Mouse (Mus musculus): ENCODE measurements at regions not wholly inside any gene's neighbourhood (a gene's known extent, or its start where the extent isn't known, plus 50 kb on each side); places are given as distances from the start of the nearest gene placed in this dataset.

DNA sequence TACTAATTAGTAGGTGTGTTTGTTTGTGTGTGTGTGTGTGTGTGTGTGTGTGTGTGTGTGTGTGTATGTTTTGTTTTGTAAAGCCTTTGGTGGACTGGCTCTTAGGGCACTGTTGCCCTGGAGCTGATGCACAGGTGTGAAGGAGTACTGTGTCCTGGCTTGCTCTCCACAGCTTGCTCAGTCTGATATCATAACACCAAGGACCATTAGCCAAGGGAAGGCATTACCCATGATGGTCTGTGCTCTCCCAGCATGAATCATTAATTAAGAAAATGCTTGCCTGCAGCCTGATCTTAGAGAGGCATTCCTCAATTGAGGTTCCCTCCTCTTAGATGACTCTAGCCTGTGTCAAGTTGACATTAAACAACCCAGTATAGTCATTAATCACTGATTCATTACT lies 54.7 kb downstream of the Spry2 start:
- CTCF ChIA-PET = no interaction called here

DNA sequence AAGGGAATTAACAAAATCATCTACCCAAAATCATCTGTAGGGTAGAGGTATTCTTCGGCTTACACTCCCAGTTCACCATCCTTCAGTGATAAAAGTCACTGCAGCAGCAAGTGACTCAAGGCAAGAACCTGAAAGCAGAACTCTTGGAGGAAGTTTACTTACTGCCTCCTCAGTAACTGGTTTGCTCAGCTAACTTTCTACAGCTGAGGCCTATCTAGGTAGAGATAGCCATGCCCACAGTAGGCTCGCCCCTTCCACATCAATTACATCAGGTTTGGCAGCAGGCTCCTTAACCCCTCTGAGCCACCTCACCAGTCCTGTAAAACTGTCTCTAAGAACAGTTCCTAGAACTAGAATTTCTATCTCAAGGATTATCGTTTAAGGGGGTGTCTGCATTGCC lies 59.1 kb downstream of the Spry2 start:
- CTCF ChIA-PET = no interaction called here

DNA sequence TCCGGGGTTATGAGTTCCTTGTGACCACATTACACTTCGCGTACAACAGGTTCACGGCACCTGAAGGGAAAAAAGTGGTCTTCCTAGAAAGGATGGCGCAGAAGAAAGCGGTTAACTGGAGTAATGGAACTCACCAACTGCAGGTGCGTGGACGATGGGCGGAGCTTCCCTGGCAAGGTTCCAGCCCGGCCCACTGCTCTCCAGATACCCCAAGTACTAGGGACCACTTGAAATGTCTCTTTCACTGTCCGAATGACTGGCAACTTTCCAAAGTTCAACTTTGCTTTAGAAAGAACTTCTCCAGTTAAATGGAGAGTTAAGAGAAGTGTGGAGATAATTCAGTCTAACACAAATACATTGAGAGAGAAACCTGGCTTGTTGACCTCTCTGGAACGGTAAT lies 65.9 kb downstream of the Spry2 start:
- CTCF ChIA-PET = no interaction called here

DNA sequence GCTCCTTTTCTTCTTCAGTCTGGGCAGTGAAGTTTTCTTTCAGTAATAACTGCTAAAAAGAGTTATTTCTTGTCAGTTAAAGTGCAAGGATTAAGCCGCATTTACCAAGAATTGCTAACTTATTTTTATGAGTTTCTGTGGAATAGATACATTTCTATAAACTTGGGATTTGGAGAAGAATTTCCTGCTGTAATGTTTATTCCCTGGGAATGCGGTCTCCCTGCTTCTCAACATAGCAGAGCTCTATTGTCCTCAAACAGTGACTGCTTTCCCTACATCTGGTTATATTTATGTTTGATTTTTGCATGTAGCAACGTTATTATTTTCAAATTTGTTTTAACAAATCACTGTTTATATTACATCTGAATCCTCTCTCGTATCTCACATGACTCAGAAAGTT lies 66.3 kb downstream of the Spry2 start:
- CTCF ChIA-PET = no interaction called here

DNA sequence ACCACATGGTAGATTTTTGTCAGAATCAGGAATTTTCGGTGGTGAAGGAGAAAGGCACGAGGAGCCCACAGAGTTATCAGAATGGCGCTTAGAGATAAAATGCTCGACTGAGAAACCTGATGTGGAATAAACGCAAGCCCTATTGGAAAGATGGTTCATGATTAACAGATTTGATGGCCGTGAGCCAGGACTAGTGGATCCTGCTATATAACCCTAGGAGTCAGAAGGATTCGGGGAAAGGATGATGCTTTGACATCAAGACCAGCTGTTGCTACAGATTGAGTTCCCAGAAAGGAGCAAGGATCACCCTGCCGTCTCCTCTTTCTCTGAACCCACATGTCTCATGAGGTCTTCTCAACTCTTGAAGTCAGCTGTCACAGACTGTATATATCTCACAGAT lies 73.5 kb downstream of the Spry2 start:
- CTCF ChIA-PET = no interaction called here

DNA sequence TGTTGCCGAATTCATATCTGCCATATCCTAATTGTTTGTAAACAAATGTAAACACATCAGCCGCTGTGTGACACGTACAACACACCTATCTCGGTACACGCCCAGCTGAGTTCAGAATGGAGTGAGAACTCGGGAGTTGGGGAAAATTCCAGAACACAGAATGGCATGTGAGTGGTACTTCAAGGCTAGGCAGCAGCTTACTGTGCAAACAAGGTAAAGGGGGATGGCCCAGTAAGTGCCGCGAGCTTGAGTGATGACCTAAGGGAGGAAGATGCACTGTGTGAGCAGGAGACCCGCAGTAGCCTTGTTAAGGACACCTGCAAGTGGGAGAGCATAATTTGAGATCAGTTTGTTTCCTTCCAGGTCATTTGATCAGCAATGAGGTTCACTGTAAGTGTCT lies 74.0 kb downstream of the Spry2 start:
- CTCF ChIA-PET = no interaction called here

DNA sequence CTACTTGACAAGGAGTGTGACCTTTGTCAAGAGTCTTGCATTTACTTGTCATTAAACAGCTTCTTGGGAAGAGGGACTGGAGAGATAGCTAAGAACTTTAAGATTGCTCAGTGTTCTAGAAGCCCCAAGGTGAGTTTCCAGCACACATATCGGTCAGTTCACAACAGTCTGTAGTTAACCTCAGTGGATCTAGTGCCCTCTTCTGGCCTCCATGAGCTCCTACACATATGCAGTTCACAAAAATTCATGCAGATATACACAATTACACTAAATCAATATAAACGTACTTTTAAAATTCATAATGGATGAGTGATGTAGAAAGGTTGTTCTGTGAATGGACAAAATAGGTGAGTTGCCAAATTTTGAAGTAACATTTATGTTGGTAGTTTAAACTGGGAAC lies 77.1 kb downstream of the Spry2 start:
- CTCF ChIA-PET = no interaction called here

DNA sequence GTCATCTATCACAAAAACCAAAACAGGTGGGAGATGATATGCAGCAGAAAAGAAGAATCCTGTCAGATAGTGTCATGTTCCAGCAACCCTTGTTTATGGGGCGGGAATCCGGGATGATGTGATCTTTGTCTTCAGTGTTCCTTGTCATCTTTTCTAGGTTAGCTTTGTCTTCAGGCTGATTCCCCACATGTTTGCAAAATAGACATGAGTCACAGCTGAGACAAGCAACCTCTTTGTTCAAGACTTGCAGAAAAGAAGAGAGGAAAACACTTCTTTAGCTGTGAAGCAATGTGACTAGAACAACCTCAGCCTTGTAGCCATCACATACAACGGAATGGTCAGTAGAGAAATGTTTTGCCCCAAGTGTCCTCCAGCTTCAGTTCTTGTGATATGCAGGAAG lies 77.8 kb downstream of the Spry2 start:
- CTCF ChIA-PET = no interaction called here

DNA sequence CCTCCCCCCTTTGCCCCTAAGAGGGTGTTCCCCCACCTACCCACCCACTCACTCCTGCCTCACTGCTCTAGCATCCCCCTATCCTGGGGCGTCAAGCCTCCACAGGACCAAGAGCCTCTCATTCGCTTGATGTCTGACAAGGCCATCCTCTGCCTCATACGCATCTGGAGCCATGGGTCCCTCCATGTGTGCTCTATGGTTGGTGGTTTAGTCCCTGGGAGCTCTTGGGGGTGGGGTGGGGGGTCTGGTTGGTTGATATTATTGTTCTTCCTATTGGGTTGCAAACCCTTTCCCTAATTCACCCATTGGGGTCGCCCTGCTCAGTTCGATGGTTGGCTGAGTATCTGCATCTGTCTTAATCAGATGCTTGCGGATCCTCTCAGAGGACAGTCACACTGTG lies 79.1 kb downstream of the Spry2 start:
- CTCF ChIA-PET = no interaction called here

DNA sequence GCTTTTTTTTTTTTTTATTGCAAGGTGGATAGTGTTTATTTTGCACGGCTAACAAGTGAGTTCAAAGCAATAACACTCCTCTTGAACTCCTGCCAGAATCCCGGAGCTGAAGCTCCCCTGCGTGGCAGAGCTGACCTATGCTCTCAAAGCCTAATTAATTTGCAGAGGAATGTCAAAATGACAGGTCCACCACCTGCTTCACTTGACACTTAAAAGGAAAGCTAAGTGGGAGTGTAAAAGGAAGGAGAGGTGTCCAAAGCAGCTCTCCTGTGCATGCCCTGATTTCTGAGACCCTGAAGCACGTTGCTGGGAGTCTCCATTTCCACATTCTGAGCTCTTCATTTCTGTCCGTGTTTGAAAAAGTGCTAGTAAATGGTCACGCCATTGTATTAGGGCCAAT lies 80.8 kb downstream of the Spry2 start:
- CTCF ChIA-PET = no interaction called here

DNA sequence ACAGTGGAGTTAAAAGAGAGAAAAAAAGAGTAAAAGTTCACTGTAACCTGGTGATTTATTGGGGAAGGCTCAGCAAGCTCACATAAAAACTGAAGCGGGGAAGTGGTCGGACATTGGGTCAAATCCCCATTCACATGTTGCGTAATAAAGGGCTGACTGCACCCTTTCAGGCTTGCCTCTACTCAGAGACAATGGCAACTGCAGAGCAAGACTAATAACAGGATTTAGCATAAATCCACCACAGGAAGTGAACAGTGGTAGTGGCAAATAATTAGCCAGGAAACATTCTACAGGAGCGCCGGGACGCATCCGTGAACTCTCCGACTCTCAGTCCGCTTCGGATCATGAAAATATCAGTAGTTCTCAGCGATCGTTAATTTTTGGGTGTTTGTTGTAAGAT lies 81.3 kb downstream of the Spry2 start:
- CTCF ChIA-PET = no interaction called here

DNA sequence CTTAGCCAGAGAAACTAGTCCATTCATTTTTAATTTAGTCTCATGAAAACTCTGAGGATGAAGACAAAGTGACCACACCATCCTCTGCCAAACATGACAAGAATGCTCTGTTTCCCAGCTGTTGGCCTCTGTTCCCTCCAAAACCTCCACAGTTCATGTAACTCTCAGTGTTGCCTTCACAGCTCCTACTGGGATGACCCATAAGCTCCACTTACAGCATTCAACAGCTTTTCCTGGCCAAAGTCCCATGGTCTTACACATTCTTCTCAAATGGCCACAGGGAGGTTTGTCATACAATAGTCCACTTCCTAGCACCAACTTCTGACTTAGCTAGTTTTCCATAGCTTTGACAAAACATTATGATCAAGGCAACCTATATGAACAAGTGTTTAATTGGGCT lies 83.0 kb downstream of the Spry2 start:
- CTCF ChIA-PET = no interaction called here

DNA sequence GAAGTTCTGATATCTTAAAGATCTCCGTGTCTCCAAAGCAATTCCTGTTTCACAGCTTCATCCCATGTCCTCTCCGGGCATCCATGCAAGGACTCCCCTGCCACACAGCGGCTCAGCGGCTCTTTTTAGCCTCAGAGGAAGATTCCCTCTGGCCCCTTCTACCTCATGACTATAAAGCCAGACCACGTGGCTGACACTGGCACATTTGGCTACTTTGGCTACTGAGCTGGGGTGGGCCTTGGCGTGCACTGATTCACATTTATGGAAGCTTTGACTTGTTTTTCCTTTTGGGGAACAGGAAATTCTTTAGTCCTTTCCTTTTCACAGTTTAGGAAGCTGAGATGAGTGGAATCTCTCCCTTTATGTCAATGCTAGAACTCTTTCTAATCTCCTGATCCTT lies 83.5 kb downstream of the Spry2 start:
- CTCF ChIA-PET = no interaction called here

DNA sequence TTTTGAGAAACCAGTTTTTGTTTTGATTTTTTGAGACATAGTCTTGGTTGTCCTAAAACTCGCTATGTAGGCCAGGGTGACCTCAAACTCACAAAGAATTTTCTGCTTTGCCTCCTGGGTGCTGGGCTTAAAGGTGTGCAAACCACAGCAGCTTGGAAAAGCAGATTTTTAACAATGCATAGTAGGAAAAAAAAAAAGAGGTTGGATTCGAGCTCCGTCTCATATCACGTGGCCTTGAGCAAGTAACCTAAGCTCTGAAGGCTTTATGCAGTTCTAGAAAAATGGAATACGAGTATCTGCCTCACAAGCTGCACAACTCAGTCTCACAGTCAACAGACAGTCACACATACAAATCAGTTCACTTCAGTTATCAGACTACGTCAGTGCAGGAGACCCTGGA lies 90.9 kb downstream of the Spry2 start:
- CTCF ChIA-PET = no interaction called here

DNA sequence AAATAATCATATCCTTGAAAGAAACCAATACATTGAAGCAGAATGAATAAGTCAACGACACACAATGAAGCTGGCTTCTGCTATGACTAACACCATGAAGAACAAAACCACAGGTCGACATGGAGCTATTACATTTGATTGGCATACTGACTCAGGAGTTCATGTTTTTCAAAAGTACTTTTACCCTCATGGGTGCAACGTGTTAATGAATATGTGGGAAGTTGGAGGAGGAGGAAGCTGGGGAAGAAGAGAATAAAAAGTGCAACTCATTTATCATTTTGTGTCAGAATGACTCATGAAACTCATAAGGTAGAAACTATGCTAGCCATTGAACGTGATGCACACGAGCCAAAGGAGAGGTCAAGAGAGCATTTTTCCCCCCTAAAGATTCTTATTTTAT lies 91.3 kb downstream of the Spry2 start:
- CTCF ChIA-PET = no interaction called here

DNA sequence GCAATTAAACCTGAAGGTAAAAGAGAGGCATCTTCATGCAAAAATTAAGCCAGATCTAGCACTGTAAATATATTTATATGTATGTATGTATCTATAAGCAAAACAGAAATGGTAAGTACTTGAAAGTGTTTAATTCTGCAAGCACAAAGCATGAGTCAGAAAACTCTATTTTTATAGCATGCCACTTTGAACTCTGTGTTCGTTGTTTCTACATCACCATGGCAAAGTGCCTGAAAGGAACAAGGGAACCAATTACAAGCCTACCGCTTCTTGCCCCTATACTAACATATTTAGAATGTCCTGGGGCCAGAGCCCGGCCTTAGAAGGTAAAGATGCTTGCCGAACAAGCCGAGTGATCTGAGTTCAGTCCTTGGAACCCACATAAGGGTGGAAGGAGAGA lies 91.9 kb downstream of the Spry2 start:
- CTCF ChIA-PET = no interaction called here

DNA sequence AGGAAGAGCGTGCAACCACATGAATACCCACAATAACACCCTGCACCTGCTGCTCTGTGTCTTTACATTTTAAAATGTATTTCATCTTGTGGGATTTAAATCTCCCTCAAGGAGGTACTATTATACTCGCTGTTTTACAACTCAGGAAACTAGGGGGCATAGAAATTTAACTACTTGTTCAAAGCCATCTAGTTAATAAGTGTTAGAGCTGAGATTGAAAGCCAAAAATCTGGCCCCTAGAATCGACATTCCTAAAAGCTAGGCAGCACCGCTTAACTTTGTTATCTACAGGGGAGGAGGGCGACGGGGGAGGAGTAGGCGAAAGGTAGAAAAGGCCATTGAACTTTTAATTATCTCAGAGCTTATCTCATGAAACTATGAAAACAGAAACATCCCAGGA lies 93.3 kb downstream of the Spry2 start:
- CTCF ChIA-PET = no interaction called here

DNA sequence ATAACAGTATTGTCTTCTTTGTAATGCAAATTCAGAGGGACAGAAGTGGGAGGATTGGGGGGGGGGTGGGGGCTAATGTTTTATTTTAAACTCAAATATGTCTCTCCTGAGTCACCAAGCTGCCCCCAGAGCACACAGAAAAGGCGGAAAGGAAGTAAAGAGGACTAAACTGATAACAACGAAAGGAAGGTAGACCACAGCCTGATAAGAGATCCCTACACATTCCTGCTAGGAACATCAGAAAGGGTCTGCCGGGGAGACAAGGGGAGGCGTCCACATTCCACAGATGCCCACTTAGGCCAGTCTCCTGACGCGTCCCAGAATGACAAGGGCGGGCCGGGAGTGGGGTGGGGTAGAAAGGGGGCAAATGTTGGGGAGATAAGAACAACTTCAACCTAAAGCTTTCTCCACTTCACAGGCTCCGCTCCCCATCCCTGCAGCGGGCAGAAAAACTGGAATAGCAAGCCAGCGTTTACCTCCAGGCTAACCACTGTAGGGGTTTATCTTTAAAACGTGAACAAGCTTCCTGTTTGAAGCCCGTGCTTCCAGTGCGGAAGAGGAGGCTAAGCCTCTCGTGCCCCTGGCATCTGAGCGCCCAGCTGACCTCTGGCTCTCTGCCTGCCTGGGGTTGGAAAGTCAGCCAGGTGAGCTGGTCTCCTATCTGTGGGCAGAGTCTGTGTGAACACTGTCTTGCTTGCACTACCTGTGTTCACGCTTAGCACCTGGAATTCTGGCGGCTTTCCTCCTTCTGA lies 93.9 kb downstream of the Spry2 start:
- CTCF ChIA-PET = no interaction called here

DNA sequence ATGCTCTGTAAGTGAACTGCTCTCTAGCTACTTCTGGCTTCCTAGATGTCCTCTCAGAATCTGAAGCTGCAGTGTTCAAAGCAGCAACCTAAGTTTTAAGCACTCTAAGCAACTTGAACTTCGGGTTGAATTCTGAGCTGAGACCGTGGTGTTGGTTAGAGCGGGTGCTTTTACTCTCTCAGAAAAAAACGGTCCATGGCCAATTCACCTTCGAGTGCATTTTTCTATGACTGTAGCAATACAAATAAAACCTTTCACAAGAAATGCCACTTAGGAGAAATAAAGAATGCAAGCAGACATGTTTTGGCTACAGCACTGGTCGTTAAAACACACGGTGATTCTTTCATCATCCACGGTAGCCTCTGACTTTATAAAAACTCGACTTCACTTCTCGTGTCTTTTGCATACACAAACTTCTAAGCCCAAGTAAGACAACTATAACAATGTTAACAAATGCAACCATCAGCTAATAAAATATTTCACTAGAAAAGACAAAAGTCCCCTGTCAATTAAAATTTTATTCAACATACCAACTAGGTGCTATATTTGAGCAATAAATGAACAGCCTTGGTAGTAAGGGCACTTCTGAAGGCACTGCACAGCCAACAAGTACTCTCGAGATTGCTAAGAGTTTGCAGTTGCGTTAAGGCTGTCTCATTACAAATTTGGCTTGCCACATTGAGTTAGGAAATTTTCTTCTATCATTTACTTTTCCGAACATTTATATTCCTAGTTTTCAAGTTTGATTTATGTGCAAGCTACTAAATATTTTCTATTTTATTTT lies 96.3 kb downstream of the Spry2 start:
- CTCF ChIA-PET = no interaction called here

DNA sequence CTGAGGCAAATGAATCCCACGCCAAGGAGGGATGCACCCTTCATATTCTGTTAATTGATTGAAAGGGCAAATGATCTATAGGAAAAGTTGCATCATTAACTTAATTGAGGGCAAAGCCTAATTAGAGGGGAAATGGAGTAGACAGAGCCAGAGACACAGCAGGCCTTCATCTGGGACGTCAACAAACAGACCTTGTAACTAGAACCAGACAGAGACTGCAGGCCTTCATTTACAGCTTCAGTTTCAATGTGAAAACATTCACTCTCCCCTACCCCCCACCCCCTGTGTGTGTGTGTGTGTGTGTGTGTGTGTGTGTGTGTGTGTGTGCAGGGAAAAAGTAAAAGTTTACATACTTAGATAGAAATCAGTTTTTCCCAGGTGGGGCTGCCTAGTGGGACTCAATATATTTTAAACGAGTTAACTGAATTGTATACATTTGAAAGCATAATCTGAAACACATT lies 97.2 kb downstream of the Spry2 start:
- CTCF ChIA-PET = no interaction called here

DNA sequence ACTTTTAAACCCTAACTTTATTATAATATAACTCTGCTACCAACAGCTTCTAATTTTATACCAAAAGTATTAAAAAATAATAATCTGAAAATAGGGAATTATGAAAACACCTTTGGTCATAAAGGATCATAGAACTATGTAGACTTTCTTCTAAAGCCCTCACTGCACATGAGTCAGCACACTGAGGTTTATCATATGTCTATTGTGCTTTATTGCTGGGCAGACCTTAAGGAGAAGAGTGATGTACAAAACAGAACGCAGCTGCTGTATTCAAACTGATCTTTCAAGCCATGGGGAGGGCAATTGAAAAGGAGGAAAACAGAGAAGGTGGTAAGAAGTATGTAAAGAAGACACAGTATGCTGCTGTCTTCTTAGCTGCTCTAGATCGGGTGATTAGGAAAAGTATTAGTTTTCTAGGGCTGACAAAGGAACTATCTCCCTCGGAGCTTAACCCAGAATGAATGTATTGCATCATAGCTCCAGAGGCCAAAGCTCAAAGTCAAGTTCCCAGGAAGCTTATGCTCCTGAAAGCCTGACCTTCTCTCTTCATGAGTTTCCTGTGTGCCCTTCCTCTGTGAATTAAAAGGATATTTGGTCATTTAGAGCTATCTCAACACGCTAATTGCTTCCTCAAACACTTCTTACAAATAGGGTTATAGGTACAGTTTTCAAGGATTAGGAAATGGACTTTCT lies 103.5 kb downstream of the Spry2 start:
- CTCF ChIA-PET = no interaction called here

DNA sequence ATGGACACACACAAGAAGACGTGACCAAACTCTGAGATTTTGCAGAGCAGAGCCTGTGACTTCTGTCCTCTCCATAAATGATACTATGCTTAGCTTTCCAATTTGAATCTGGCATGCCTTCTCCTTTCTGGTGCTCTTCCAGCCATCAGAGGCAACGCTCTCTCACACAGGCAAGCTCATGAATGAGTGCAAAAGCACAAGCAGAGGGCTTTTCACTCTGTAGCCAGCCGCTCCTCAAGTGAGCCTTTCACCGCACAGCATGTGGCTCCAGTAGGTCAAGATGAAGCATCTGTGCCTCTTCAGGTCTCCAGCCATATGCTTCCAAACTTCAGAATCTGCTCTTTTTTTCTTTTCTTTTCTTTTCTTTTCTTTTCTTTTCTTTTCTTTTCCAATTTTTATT lies 106.2 kb downstream of the Spry2 start:
- CTCF ChIA-PET = no interaction called here

DNA sequence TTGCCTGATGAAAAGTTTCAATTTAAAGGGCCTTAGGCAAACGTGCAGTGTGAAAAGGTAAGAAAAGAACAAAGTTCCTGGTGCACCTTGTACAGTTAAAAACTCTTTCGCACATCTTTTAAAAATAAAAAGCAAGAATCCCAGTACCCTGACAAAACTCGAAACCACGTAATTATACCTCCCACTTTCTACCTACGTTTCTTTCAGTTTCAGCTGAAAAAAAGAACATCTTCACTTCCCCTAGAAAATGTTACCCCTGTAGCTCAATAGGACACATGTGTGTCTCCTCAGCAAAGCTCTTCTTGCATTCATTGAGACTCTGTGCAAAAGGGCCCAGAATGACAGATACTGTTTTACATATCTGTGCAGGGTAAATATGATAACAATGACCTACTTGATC lies 113.2 kb downstream of the Spry2 start:
- CTCF ChIA-PET = interaction anchor here (0.5 kb wide), 1 partner anchor 17 kb away, joined by 3 read pairs; no protein-coding TSS in a partner anchor
